Mouse (Mus musculus) gastrocnemius, postnatal 36 days (tissue): ENCODE data around the gene Utrn. TPM values are rescaled to one million over a fixed set of nuclear protein-coding genes. Genes with fewer than 3 reads are reported as not detected.

Experiments used
- DNase-seq, 2 experiments: peaks; one replicate each; pipeline ENCODE4 v3.0.0; 2022
- intact Hi-C: fragments of 180-260 bp; cut with DNase I; formaldehyde crosslinking; loops from one replicate; pipeline ENCODE4 v1.15.1; 2025
- total RNA-seq, 2 experiments: library from RNA; stranded (reverse); gene quantifications; 2 replicates each; pipeline ENCODE4 v1.2.3; 2021

Utrn gene
- total RNA-seq, 2 experiments from 2014 or later, result 21.8 to 21.9 TPM

- intact Hi-C loops, result no loop called here
- DNase-seq, result no peak
Observed at GRCm38 (mm10) chr10:12743717-12744116, 125.4 kb downstream of the Utrn start.

- DNase-seq, result no peak
- intact Hi-C loops, result loop anchor here (5.0 kb wide), 1 partner anchor 128 kb away; the partner anchor contains the start of gene Utrn
Observed at GRCm38 (mm10) chr10:12739302-12739987, 129.7 kb downstream of the Utrn start.

GRCm38 (mm10) chr10:12737926-12738325, 131.2 kb downstream of the Utrn start:
- intact Hi-C loops, result loop anchor here (5.0 kb wide), 1 partner anchor 129 kb away; the partner anchor contains the start of gene Utrn
- DNase-seq, result no peak

DNA sequence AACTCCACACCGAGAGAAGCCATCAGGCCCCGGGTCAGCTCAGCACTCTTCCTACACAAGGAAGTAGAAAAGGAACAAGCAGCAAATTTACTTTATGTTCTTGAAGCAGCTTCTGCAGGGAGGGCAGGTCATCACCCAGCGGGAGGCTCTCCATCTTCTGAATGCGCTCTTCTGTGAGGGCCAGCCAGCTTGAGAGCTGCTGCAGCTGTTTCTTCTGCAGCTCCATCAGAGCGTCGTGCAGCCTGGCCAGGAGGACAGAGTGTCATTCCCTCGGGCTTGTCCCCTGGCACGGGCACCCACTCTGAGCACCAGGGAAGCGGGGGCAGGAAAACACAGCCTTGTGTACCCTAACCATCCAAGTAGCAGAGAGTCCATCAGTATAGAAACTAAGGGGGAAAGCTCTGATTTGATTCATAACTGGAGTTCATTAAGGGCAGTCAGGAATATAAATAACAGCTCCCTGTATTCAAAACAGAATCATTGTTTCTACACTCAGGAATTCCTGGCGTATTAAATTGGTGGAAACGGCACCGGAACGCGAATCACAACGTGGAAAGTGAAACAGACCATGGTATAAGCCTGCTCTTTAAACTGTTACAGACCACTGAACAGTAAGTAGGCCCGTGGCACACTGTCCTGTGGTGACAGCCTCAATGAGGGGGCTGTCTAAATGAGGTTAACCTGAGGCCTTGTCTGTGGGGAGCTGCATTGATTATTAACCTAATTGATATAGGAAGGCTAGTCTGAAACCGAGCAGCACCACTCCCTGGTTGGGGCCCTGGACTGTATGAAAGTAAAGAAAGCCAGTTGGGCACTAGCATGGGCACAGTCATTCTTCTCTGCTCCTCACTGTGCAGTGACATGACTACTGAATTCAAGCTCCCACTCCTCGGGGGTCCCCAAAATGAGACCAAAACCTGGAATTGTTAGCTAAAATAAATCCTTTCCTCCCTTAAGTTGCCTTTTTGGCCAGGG, 132.0 kb downstream of the Utrn start:
- DNase-seq, result no peak
- intact Hi-C loops, result loop anchor here (5.0 kb wide), 1 partner anchor 130 kb away; the partner anchor contains the start of gene Utrn

DNA sequence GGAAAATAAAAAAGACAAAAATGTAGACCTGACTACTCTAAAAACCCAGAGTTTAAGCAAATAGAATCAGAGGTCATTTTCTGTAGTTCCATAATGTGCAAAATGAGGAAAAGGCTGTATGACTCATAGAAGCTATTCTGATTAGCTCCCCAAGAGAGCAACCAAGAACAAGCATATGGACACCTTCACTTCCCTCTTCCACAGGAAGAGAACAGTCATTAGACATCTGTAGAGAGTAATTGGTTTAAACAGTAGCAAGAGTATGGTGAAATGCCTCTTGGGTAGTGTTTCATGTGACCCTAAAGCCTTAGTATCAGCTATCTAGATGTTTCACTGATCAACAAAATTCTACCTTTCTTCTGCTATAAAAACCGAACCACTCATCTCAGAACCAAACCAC, 133.5 kb downstream of the Utrn start:
- DNase-seq, result no peak
- intact Hi-C loops, result loop anchor here (5.0 kb wide), 1 partner anchor 132 kb away; the partner anchor contains the start of gene Utrn

DNA sequence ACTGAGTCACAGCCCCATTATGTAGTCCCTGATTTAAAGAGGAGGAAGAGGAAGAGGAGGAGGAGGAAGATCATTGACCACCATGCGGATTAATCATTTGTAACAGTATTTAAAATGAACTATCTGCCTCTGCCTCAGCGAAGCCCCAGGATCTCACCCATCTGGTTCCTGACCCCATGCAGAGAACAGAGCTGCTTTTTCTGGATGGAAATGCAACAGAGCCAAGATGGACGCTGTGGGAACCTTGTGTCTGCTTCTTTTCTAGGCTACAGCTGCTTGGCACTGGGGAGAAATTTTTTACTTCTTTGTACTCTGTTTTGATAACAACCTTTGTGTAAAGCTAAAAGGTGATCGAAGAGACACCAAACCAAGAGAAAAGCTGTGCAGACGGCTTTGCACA, 137.7 kb downstream of the Utrn start:
- no peak for DNase-seq
- intact Hi-C loops, result no loop called here

DNA sequence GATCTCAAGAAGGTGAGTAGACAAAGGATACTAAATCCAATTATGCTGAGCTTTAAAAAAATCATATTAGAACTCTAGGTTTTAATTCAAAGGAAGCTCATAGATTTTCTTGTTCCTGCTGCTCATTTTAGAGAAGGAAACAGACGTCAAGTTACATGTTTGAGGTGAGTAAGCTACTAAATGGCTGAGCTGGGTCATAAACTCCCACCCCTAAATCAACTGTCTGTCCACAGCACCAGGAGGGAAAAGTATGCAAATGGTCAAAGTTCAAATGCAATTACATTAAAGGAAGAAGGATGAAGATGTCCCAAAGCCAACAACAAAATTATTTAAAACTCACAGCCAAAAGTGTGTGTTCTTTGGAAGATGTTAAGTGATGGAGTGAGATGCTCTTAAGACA, 139.5 kb downstream of the Utrn start:
- intact Hi-C loops, result no loop called here
- DNase-seq, result no peak

DNA sequence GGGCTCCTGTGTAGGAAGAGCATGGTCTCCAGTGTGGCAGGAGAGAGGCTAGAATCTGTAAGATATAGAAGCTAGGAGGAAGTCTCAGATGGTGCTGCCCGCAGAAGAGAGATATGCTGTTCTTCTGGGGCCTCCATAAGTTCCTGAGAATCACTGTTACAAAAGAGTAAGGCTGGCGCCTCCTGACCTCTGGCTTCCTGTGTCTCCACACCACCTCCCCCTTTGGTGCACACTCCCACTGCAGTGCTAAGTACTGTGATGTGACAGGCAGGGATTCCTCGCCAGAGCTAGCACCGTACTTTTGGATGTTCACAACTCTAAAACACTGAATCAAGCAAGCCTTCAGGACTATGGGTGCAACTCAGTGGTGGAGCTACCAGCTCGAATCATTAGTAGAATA, 140.1 kb downstream of the Utrn start:
- no peak for DNase-seq
- intact Hi-C loops, result no loop called here

- DNase-seq, result no peak
- intact Hi-C loops, result no loop called here
Observed at GRCm38 (mm10) chr10:12727881-12728280, 141.3 kb downstream of the Utrn start.

DNA sequence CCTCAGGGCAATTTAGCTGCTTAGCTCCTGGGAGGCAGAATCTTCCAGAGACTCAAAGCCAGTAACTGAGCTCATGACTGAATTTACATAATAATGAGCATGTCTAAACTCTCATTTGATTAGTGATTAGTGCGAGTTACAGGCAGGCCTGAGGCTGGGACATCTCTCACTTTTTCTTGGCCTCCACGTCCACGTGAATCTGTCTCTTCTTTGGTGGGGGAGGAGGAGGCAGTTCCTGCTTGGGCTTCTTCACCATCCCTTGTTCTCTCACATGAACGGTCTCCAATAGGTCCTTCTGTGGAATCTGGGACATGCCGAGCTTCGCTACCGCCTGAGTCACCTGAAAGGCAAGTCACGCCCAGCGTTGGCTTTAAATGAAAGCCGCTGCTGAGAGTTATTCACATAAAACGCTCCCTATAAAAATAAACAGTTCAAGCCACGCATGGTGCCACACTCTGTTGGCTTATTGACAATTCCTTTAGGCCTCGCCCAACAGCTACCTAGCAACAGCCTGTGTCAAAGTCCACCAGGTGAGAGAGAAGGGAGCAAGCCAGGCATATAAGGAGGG, 143.0 kb downstream of the Utrn start:
- intact Hi-C loops, result no loop called here

DNA sequence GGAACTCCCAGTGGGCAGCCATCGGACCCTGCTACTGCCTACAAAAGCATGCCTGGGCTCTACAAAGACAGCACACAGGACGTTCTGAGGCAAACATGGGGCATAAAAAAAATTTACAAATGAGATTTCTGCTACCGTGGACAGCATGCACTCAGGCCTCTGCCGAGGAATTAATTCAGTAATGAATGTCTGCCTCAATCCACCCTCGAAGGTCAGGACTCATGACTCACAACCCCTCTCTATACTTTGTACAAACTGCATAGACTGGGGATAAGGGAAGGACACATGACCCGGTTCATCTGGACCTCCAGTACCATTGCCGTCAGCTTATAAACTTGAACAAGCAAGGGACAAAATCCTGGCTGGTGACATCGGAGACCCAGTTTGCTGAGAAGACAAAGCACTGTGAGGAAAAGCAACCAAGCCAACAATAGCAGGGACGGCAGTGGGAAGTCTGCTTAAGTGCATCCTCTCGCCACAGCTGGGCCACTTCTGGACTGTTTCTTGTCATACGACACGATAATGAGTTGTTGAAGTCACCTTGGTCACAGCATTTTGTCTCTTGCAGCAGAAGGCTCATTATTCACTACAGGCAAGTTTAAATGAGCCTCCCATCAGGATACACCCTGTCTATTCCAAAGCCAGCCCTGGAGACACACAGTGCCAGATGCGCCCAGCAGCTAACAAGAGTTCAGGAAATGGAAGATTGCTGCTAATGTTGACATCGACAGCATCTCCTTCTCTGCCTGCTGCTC, 144.7 kb downstream of the Utrn start:
- intact Hi-C loops, result no loop called here
- no peak for DNase-seq

More for the DNA sequence above, 143.0 kb downstream of the Utrn start:
- no peak for DNase-seq

DNA sequence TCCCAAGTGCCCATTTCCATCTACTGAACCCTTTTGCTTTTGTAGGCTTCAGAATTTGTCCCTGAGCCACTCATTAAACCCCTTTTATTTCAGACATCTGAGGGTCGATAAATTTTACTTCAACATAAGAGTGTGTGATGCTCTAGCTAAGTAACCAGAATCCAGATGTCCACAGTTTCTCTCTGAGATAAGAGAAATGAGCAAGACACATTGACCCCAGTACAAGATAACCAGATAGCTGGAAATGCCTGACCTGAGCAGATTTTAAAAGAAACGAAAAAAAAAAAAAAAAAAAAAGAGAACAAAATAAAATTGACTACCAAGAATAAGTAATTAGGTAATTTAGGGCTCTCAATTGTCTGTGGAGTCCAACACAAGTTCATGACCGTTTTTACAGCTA, 145.9 kb downstream of the Utrn start:
- intact Hi-C loops, result no loop called here
- no peak for DNase-seq

DNA sequence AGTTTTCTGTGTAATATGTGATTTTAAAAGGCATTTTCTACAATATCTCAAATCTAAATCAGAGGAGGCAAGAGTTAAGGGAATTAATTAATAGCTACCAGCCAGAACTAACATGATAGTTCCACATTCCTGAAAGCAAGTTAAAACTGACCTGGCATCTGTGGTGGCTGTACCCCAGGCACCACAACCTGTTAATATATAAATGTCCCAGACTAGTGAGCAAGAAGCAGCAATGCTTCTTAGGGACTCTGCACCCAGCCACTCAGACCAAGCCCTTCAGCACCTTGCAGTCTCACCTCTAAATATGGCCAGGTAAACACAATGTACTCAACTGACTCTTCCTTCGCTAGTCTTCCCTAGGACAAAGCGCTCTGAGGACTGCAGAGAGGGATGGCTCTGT, 147.1 kb downstream of the Utrn start:
- DNase-seq, result no peak
- intact Hi-C loops, result no loop called here

DNA sequence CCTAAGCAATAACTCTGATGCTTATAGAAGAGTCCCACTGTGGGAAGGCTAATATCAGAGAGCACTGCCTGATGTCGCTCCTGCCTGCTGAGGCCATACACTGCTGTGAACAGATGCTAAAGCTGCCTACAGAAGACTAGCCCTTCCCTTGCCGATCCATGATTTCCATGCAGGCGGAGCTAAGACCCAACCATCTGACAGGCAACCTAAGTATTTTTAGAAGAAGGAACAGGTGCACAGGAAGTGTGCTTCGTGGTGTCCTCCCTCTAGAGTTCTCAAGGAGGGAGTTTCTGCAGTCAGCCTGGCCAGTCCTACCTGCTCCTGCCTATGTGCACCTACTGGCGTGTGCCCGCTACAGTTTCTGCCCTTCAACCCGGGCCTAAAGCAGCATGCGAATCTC, 150.8 kb downstream of the Utrn start:
- intact Hi-C loops, result no loop called here
- DNase-seq, result no peak

DNA sequence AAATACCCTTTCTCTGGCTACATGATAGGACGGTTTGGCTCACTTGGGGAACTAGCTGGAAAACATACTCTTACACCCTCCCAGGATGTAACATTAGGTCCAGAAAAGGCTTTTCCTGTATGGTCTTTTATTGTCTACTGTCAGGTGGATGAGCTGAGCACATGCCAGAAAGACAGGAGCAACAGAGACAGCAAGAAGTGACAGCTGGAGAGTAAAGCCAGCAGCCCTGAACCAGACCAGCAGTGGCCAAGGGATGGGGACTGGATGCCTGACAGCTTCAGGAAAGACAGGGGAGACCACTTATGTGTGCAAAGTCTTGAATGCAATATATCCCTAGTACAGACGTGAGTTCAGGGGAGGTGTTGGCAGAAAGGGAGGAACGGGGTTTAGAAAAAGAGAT, 151.8 kb downstream of the Utrn start:
- intact Hi-C loops, result no loop called here
- DNase-seq, result no peak

DNA sequence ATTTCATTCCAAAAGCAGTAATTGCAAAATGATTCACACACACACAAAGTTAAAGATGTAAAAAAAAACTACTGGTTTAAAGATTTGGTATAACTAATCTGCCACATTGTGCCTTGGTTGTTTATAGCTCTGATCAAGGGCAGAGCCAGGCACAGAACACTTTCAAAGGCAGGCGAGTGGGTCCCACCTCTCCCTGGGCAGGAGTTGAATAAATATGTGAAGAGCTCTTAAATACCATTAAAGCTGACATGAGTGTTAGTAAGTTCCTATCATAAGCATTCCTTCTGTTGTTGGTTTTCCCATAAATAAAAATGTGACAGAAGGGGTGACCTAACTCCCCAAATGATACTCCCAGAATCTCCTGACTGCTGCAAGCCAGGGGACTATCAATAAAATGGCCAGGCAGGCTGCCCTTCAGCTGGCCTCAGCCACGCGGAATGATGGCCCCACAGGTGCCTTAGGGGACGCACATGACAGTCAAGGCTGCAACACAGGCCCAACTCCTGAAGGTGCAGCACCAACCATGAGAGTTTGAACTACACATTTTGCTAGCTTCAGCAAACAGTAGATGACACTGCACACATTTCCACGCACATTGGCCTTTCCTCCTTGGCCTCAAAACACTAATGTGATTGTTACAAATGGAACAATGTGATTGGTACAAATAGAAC, 152.4 kb downstream of the Utrn start:
- intact Hi-C loops, result no loop called here
- no peak for DNase-seq

DNA sequence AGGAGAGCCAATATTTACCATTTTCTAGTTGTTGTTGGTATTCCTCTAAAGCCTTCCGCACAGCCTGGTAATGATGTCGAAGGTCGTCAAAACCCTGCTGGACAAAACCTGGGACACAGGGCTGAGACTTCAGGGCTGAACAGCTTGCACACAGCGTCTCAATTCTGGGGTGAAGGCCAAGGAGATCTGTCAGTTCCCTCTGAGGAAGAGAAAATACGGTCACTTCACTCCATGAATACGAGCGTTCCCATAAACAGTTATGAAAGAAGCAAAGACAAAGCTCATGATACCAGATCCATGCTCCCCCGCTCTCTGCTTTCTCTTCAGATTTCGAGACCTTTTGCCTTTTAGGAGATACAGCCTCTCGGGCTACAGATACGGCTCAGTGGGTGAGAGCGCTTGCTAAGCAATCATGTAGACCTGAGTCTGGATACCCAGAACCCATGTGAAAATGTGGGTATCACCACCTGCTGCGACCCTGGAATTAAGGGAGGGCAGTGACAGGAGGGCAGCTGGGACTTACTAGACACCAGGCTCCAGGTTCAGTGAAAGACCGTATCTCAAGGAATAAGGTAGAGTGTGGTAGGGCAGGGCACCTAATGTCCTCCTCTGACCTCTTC, 155.8 kb downstream of the Utrn start:
- no peak for DNase-seq
- intact Hi-C loops, result no loop called here

GRCm38 (mm10) chr10:12711332-12711831, 157.8 kb downstream of the Utrn start:
- no peak for DNase-seq
- intact Hi-C loops, result no loop called here

- intact Hi-C loops, result no loop called here
- DNase-seq, result no peak
Observed at GRCm38 (mm10) chr10:12706516-12706915, 162.6 kb downstream of the Utrn start.
